Mouse (Mus musculus) C2C12 (cell line): ENCODE measurements around the gene Slc28a3. TPM values are rescaled to one million over a fixed set of nuclear protein-coding genes. Genes with fewer than 3 reads are reported as not detected.

Source experiments
- H3K27me3 ChIP-seq: one replicate; pipeline ENCODE4 v1.6.1; 2011; ENCODE audit not compliant: control insufficient read depth, insufficient read depth, insufficient read length
- H3K36me3 ChIP-seq: one replicate; pipeline ENCODE4 v1.6.1; 2011; ENCODE audit not compliant: control insufficient read depth, insufficient read depth
- H3K4me3 ChIP-seq: one replicate; pipeline ENCODE4 v1.5.1; 2011; ENCODE audit warnings: mild to moderate bottlenecking, control low read depth; ENCODE audit not compliant: poor library complexity, insufficient read depth, severe bottlenecking
- H3K79me2 ChIP-seq: one replicate; pipeline ENCODE4 v1.6.1; 2011; ENCODE audit not compliant: control insufficient read depth, insufficient read depth
- H3K79me3 ChIP-seq: one replicate; pipeline ENCODE4 v1.6.1; 2011; ENCODE audit warnings: low read depth, control low read depth
- H3ac ChIP-seq: one replicate; pipeline ENCODE3; 2011; ENCODE audit warnings: low read depth; ENCODE audit not compliant: control insufficient read depth, insufficient read length
- CEBPB ChIP-seq: IDR thresholded peaks from one replicate; pipeline ENCODE4 v1.6.1; 2011; ENCODE audit warnings: low read depth, mild to moderate bottlenecking, control low read depth, moderate library complexity
- CTCF ChIP-seq: IDR thresholded peaks from one replicate; pipeline ENCODE4 v1.5.1; 2011; ENCODE audit not compliant: control insufficient read depth, insufficient read depth, insufficient read length
- FOSL1 ChIP-seq: IDR thresholded peaks from one replicate; pipeline ENCODE4 v1.8.0; 2011; ENCODE audit warnings: mild to moderate bottlenecking, low read length; ENCODE audit not compliant: poor library complexity, insufficient read depth, severe bottlenecking
- MAX ChIP-seq: IDR thresholded peaks from one replicate; pipeline ENCODE4 v1.6.1; 2011; ENCODE audit warnings: mild to moderate bottlenecking, control low read depth
- MYOD1 ChIP-seq: IDR thresholded peaks from one replicate; pipeline ENCODE4 v1.6.1; 2011; ENCODE audit warnings: low read depth; ENCODE audit not compliant: control insufficient read depth, insufficient read length
- MYOG ChIP-seq: IDR thresholded peaks from one replicate; pipeline ENCODE4 v1.6.1; 2011; ENCODE audit not compliant: control insufficient read depth, insufficient read length; ENCODE audit errors: extremely low read depth
- USF1 ChIP-seq: IDR thresholded peaks from one replicate; pipeline ENCODE4 v1.6.1; 2011; ENCODE audit warnings: low read depth, mild to moderate bottlenecking, control low read depth, moderate library complexity
- polyA plus RNA-seq: library from polyadenylated mRNA; unstranded; fragments of >200 nt; fragmentation: generic; extraction: Trizol; gene quantifications from one replicate; pipeline ENCODE4 v1.2.1, GENCODE M21; 2012; ENCODE audit warnings: missing spikeins

The Slc28a3 gene
- polyA plus RNA-seq, 1 experiment = not detected

GRCm38 (mm10) chr13:58589517-58589858 lies 21.2 kb downstream of the Slc28a3 start:
- H3K36me3 ChIP-seq = no peaks in the 10 kb centered on the region
- no peak overlapping the region for H3ac ChIP-seq
- peak; percentile 31 for TF ChIP-seq CTCF
- TF ChIP-seq MYOG = no peak
- TF ChIP-seq MYOD1 = no peak
- TF ChIP-seq USF1 = no peak
- H3K79me2 ChIP-seq = no peaks in the 10 kb centered on the region
- no peak overlapping the region for H3K4me3 ChIP-seq
- peaks cover 10% of the 10 kb centered on the region for H3K27me3 ChIP-seq
- H3K79me3 ChIP-seq = no peaks in the 10 kb centered on the region

GRCm38 (mm10) chr13:58588655-58589516 lies 21.8 kb downstream of the Slc28a3 start:
- Histone ChIP-seq H3K27me3 (peaks cover 10% of the 10 kb centered on the region), H3K79me2 (no peaks in the 10 kb centered on the region), H3K4me3 (no peak overlapping the region), H3K79me3 (no peaks in the 10 kb centered on the region), H3ac (no peak overlapping the region), H3K36me3 (no peaks in the 10 kb centered on the region)
- TF ChIP-seq MYOG (no peak), MYOD1 (no peak), CEBPB (no peak), CTCF (no peak), FOSL1 (no peak), USF1 (no peak), MAX (no peak)

GRCm38 (mm10) chr13:58587962-58588361 lies 22.7 kb downstream of the Slc28a3 start:
- no peak for TF ChIP-seq USF1
- no peak for TF ChIP-seq MYOG
- TF ChIP-seq CTCF = no peak
- no peak for TF ChIP-seq MAX
- no peak for TF ChIP-seq FOSL1
- no peak for TF ChIP-seq CEBPB
- no peak for TF ChIP-seq MYOD1
- H3K79me3 ChIP-seq = no peaks in the 10 kb centered on the region
- no peak overlapping the region for H3ac ChIP-seq
- H3K36me3 ChIP-seq = no peaks in the 10 kb centered on the region
- H3K4me3 ChIP-seq = no peak overlapping the region
- H3K27me3 ChIP-seq = peaks cover 10% of the 10 kb centered on the region
- H3K79me2 ChIP-seq = no peaks in the 10 kb centered on the region

- Histone ChIP-seq H3K4me3 (no peak overlapping the region), H3K36me3 (no peaks in the 10 kb centered on the region), H3ac (no peak overlapping the region), H3K79me3 (no peaks in the 10 kb centered on the region), H3K27me3 (peaks cover 23% of the 10 kb centered on the region), H3K79me2 (no peaks in the 10 kb centered on the region)
- no peak for TF ChIP-seq MYOG
- no peak for TF ChIP-seq FOSL1
- no peak for TF ChIP-seq CTCF
- no peak for TF ChIP-seq USF1
- no peak for TF ChIP-seq MAX
- TF ChIP-seq MYOD1 = no peak
- no peak for TF ChIP-seq CEBPB
These were observed 44.5 kb downstream of the Slc28a3 start for GRCm38 (mm10) chr13:58566181-58566580.

GRCm38 (mm10) chr13:58560497-58561138 lies 50.1 kb downstream of the Slc28a3 start:
- H3K36me3 ChIP-seq = no peaks in the 10 kb centered on the region
- H3K79me2 ChIP-seq = no peaks in the 10 kb centered on the region
- no peak overlapping the region for H3K4me3 ChIP-seq
- no peaks in the 10 kb centered on the region for H3K79me3 ChIP-seq
- H3K27me3 ChIP-seq = peaks cover 42% of the 10 kb centered on the region
- TF ChIP-seq CEBPB (no peak), MAX (no peak), USF1 (no peak), CTCF (no peak)
- H3ac ChIP-seq = no peak overlapping the region

GRCm38 (mm10) chr13:58558216-58558615 lies 52.5 kb downstream of the Slc28a3 start:
- TF ChIP-seq MAX = no peak
- no peak for TF ChIP-seq CEBPB
- no peak for TF ChIP-seq MYOG
- no peak for TF ChIP-seq USF1
- no peak for TF ChIP-seq CTCF
- TF ChIP-seq FOSL1 = no peak
- no peak for TF ChIP-seq MYOD1
- Histone ChIP-seq H3K4me3 (no peak overlapping the region), H3K27me3 (peaks cover 42% of the 10 kb centered on the region), H3K79me3 (no peaks in the 10 kb centered on the region), H3ac (no peak overlapping the region), H3K36me3 (no peaks in the 10 kb centered on the region), H3K79me2 (no peaks in the 10 kb centered on the region)
